Mouse (Mus musculus): ENCODE results near the gene Crybb2. TPM values are rescaled to one million over a fixed set of nuclear protein-coding genes. Genes with fewer than 3 reads are reported as not detected.

Crybb2 gene
- total RNA-seq, 2 experiments from 2014 or later: not detected

DNA sequence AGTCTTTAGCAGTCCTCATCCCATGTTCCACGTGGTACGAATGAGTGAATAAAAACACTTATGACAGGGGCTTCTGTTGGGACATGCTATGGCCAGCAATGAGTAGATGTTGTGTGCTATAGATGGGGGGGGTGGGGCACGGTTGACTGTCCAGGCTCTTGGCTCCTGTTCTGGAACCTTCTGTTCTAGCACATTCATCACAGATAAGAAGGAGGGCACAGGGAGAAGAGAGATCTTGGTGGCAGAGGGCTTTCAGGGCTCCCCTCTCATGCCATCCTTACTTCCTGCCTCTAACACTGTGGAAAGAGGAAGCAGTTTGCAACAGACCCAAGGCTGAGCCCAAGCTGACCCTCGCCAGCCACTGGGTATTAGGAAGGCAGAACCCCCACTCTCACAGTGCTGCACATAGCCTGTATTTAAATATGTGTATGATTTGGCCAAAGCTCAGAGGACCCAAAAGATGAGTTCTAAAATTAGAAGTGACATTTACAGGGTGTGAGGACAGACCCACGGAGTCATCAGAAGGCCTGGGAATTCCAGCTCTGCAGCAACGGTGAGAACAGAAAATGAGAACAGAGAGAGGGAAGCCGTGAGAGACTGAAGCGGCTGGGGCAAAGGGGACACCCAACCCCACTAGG, 60.6 kb downstream of the Crybb2 start:
- intact Hi-C loops (cut with DNase I): no loop called here

DNA sequence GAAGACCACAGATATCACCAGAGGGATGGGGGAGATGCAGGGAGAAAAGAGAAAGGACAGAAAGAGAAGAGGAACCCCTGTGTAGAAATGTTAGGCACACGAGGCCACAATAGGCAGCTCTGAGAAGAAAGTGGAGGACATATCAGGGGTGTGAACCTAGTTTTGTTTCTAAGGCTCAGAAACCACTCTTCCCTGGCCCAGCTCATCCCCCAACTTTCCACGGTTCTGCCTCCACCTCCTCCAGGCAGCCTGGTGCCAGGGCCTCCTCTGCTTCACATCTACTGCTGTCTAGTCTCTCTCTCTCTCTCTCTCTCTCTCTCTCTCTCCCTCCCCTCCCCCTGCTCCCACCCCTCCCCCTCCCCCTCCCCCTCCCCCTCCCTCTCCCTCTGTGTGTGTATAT, 61.4 kb downstream of the Crybb2 start:
- DNase-seq (ENCODE audit: extremely low spot score in 1 of 2, low spot score in 2 of 2): no peak
- intact Hi-C loops (cut with DNase I): no loop called here

More for the DNA sequence above, 60.6 kb downstream of the Crybb2 start:
- DNase-seq (ENCODE audit: extremely low spot score in 1 of 2, low spot score in 2 of 2): no peak

Other genes starting within 250 kb of the Crybb2 start
- 1 to 10 TPM; 5.1 to 5.4 TPM for gene Myo18b, start 173.8 kb downstream of the Crybb2 start, total RNA-seq (2021)
- 10 to 100 TPM; 69.8 to 71.7 TPM for gene Grk3, start 54.3 kb downstream of the Crybb2 start, total RNA-seq (2021)
- gene Crybb3, start 11.5 kb upstream of the Crybb2 start, total RNA-seq (2021): 1 to 10 TPM; 1.6 to 3.4 TPM
- 10 to 100 TPM; 63.4 to 65.6 TPM for gene 2900026A02Rik, start 151.1 kb upstream of the Crybb2 start, total RNA-seq (2021)
- not detected for gene Tmem211, start 156.8 kb upstream of the Crybb2 start, total RNA-seq (2021)
- 10 to 100 TPM; 83.2 to 87.1 TPM for gene Sgsm1, start 240.7 kb upstream of the Crybb2 start, total RNA-seq (2021)

All from left cerebral cortex, postnatal 10 days (tissue).